In the genomic region with DNA sequence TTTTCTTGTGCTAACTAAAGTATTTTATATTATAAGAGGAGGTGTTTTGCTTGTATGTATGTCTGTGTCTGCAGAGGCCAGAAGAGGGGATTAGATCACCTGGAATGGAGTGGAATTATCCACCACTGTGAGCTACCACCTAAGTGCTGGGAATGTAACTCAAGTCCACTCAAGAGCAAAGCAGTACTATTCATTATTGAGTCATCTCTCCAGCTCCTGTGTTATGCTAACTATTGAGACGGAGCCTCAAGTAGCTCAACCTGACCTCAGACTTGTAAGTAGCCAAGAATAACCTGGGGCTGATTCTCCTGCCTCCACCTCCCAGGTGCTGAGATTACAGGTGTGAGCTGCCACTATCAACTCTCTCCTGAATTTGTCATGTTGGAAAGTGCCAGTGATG, we compare ENCODE assay signal across 28 mouse cellular contexts.
"Had no signal": no experiment of that assay in that cellular context is flagged by ENCODE, and none has a peak within 500 bp of the region (broad histone marks: within the 10 kb centered on the region; RNA-seq: fewer than 3 reads in every experiment).

No protein-coding gene starts in this region.

- H3K9me3 ChIP-seq: embryonic facial prominence, embryonic 10.5 days; embryonic facial prominence, embryonic 12.5 days; embryonic facial prominence, embryonic 13.5 days; embryonic facial prominence, embryonic 15.5 days; forebrain, embryonic 10.5 days; forebrain, embryonic 12.5 days; forebrain, embryonic 13.5 days; forebrain, embryonic 15.5 days had no signal

- H3K4me2 ChIP-seq: embryonic facial prominence, embryonic 12.5 days; embryonic facial prominence, embryonic 13.5 days; embryonic facial prominence, embryonic 15.5 days; forebrain, embryonic 12.5 days; forebrain, embryonic 13.5 days; forebrain, embryonic 15.5 days had no signal

- H3K27me3 ChIP-seq: embryonic facial prominence, embryonic 12.5 days; embryonic facial prominence, embryonic 13.5 days; embryonic facial prominence, embryonic 15.5 days; forebrain, embryonic 12.5 days; forebrain, embryonic 13.5 days; forebrain, embryonic 15.5 days had no signal

- H3K4me3 ChIP-seq: embryonic facial prominence, embryonic 10.5 days; embryonic facial prominence, embryonic 12.5 days; embryonic facial prominence, embryonic 13.5 days; embryonic facial prominence, embryonic 15.5 days; erythroblast, embryonic 14.5 days; forebrain, embryonic 10.5 days; forebrain, embryonic 12.5 days; forebrain, embryonic 13.5 days; forebrain, embryonic 15.5 days; gastrocnemius, adult 2 months; heart, adult 2 months had no signal

- H3K27ac ChIP-seq: embryonic facial prominence, embryonic 10.5 days; embryonic facial prominence, embryonic 12.5 days; embryonic facial prominence, embryonic 13.5 days; embryonic facial prominence, embryonic 15.5 days; forebrain, embryonic 10.5 days; forebrain, embryonic 12.5 days; forebrain, embryonic 13.5 days; forebrain, embryonic 15.5 days; gastrocnemius, adult 2 months; heart, adult 2 months had no signal

- H3K36me3 ChIP-seq: forebrain, embryonic 10.5 days; forebrain, embryonic 12.5 days had no signal

- ATAC-seq: forebrain, embryonic 13.5 days; forebrain, embryonic 14.5 days; forebrain, embryonic 15.5 days; forebrain, embryonic 16.5 days; forebrain, postnatal 0 days had no signal

- H3K4me1 ChIP-seq: embryonic facial prominence, embryonic 10.5 days; embryonic facial prominence, embryonic 12.5 days; embryonic facial prominence, embryonic 13.5 days; embryonic facial prominence, embryonic 15.5 days; forebrain, embryonic 10.5 days; forebrain, embryonic 12.5 days; forebrain, embryonic 13.5 days; forebrain, embryonic 15.5 days had no signal

- DNase-seq: cerebellum, adult 8-10 months; cerebellum, adult 9-10 months; cerebellum, adult 9-11 months; cerebellum, postnatal 10 days; cerebellum, postnatal 14 days; cerebellum, postnatal 25 days; cerebellum, postnatal 36 days; embryo, embryonic 11 days; forebrain, postnatal 0 days; gastrocnemius, adult 2 months; gastrocnemius, postnatal 10 days; gastrocnemius, postnatal 14 days; gastrocnemius, postnatal 25 days; gastrocnemius, postnatal 36 days; heart, adult 11 months; heart, adult 18-20 months; heart, adult 2 months had no signal

- H3K9ac ChIP-seq: embryonic facial prominence, embryonic 12.5 days; embryonic facial prominence, embryonic 13.5 days; embryonic facial prominence, embryonic 15.5 days; forebrain, embryonic 12.5 days; forebrain, embryonic 13.5 days; forebrain, embryonic 15.5 days; forebrain, postnatal 0 days had no signal
